Mouse (Mus musculus): ENCODE results near the gene Psg22. TPM values are rescaled to one million over a fixed set of nuclear protein-coding genes. Genes with fewer than 3 reads are reported as not detected.

Psg22 gene
- total RNA-seq, 2 experiments from 2014 or later, result not detected

Other genes with a start within 250 kb of the Psg22 start
- gene Psg26, start 233.9 kb upstream of the Psg22 start, total RNA-seq (2021), result not detected
- not detected for gene Psg25, start 185.8 kb upstream of the Psg22 start, total RNA-seq (2021)
- not detected for gene Psg27, start 150.8 kb upstream of the Psg22 start, total RNA-seq (2021)
- not detected for gene Psg23, start 101.6 kb upstream of the Psg22 start, total RNA-seq (2021)
- gene Psg21, start 61.4 kb upstream of the Psg22 start, total RNA-seq (2021), result not detected
- gene Psg20, start 31.9 kb upstream of the Psg22 start, total RNA-seq (2021), result not detected
- gene Psg19, start 80.4 kb downstream of the Psg22 start, total RNA-seq (2021), result not detected
- gene Psg17, start 103.5 kb downstream of the Psg22 start, total RNA-seq (2021), result not detected
- gene Mill2, start 121.9 kb downstream of the Psg22 start, total RNA-seq (2021), result 1 to 10 TPM; 1.3 to 1.5 TPM
- gene Pglyrp1, start 153.2 kb downstream of the Psg22 start, total RNA-seq (2021), result 10 to 100 TPM; 26.6 to 28.1 TPM
- gene Ccdc61, start 192.3 kb downstream of the Psg22 start, total RNA-seq (2021), result 10 to 100 TPM; 12.8 to 13.4 TPM
- 100 to 1,000 TPM; 114 to 118 TPM for gene Nova2, start 207.8 kb downstream of the Psg22 start, total RNA-seq (2021)